Mouse (Mus musculus) stomach, postnatal 0 days (tissue): ENCODE data around the gene Gm21981. TPM values are rescaled to one million over a fixed set of nuclear protein-coding genes. Genes with fewer than 3 reads are reported as not detected.
A peak's percentile ranks its signal among the peaks of the same experiment; 100 is the strongest.

Experiments used
- ATAC-seq: fragments of 200-750 bp; cut with Nextera tagmentation; 2 replicates; pipeline ENCODE4 v1.8.0; 2017; ENCODE audit not compliant: low FRiP score, low TSS enrichment
- DNase-seq: peaks from one replicate; pipeline ENCODE4 v3.0.0-alpha.2; 2016; ENCODE audit warnings: low spot score
- H3K27ac ChIP-seq: fragments of 300-500 bp; sonication (generic); replicated peaks from 2 replicates; pipeline ENCODE4 v1.5.1; 2014; ENCODE audit warnings: mild to moderate bottlenecking, control low read depth
- H3K27me3 ChIP-seq: fragments of 300-500 bp; sonication (generic); 2 replicates; pipeline ENCODE4 v1.6.1; 2014; ENCODE audit warnings: low read length; ENCODE audit not compliant: control insufficient read depth, insufficient read depth
- H3K36me3 ChIP-seq: fragments of 300-500 bp; sonication (generic); 2 replicates; pipeline ENCODE4 v1.6.1; 2014; ENCODE audit warnings: low read length, mixed read lengths; ENCODE audit not compliant: control insufficient read depth, insufficient read depth
- H3K4me1 ChIP-seq: fragments of 300-500 bp; sonication (generic); replicated peaks from 2 replicates; pipeline ENCODE4 v1.6.1; 2014; ENCODE audit warnings: antibody characterized with exemption; ENCODE audit not compliant: control insufficient read depth, insufficient read depth
- H3K4me2 ChIP-seq: fragments of 300-500 bp; sonication (generic); replicated peaks from 2 replicates; pipeline ENCODE4 v1.6.1; 2014; ENCODE audit warnings: low read depth, mild to moderate bottlenecking, control low read depth, moderate library complexity
- H3K4me3 ChIP-seq: fragments of 300-500 bp; sonication (generic); 2 replicates; pipeline ENCODE4 v1.5.1; 2014; ENCODE audit warnings: low read depth, low read length, control low read depth
- H3K9ac ChIP-seq: fragments of 300-500 bp; sonication (generic); 2 replicates; pipeline ENCODE4 v1.6.1; 2014; ENCODE audit warnings: mild to moderate bottlenecking, low read length, control low read depth, mixed read lengths
- H3K9me3 ChIP-seq: fragments of 300-500 bp; sonication (generic); 2 replicates; pipeline ENCODE4 v1.6.1; 2016; ENCODE audit warnings: low read length; ENCODE audit not compliant: control insufficient read depth
- CTCF ChIP-seq: IDR thresholded peaks from 2 replicates; pipeline ENCODE4 v1.5.1; 2016; ENCODE audit warnings: antibody characterized with exemption, low read depth, mild to moderate bottlenecking, moderate library complexity
- EP300 ChIP-seq: optimal IDR thresholded peaks from 2 replicates; pipeline ENCODE3; 2016; ENCODE audit warnings: antibody characterized with exemption
- WGBS: fragments of 180-500 bp; shearing (Covaris S2); extraction: QIAGEN DNeasy Blood & Tissue Kit; methylation state at CpG from one replicate; pipeline ENCODE4 v1.1.7; 2014; 5-methylcytosine and 5-hydroxymethylcytosine counted together
- polyA plus RNA-seq: library from polyadenylated mRNA; unstranded; fragments of >200 nt; fragmentation: Nextera tagmentation; extraction: Ambion mirVana; gene quantifications from 2 replicates; pipeline ENCODE4 v1.2.1, GENCODE M21; 2015

Gm21981 gene
- polyA plus RNA-seq, 1 experiment from 2014 or later: not detected

GRCm38 (mm10) chr17:47707961-47708360, 13.7 kb upstream of the Gm21981 start:
- no peak overlapping the region for H3K9ac ChIP-seq
- H3K4me2 ChIP-seq: no peak overlapping the region
- no peak overlapping the region for H3K27ac ChIP-seq
- no peaks in the 10 kb centered on the region for H3K27me3 ChIP-seq
- WGBS: 80% methylated on average over 3 of the region's 3 CpGs
- ATAC-seq (no peak), DNase-seq (no peak)
- H3K4me1 ChIP-seq: no peaks in the 10 kb centered on the region
- no peak overlapping the region for H3K4me3 ChIP-seq
- no peaks in the 10 kb centered on the region for H3K36me3 ChIP-seq
- no peaks in the 10 kb centered on the region for H3K9me3 ChIP-seq
- TF ChIP-seq EP300: no peak
- no peak for TF ChIP-seq CTCF

GRCm38 (mm10) chr17:47706196-47706595, 11.9 kb upstream of the Gm21981 start:
- H3K9ac ChIP-seq: no peak overlapping the region
- H3K9me3 ChIP-seq: no peaks in the 10 kb centered on the region
- H3K27me3 ChIP-seq: no peaks in the 10 kb centered on the region
- TF ChIP-seq EP300: no peak
- no peak for TF ChIP-seq CTCF
- 47% methylated on average over 1 of the region's 1 CpGs for WGBS
- H3K4me3 ChIP-seq: no peak overlapping the region
- DNase-seq (no peak), ATAC-seq (no peak)
- H3K4me1 ChIP-seq: no peaks in the 10 kb centered on the region
- no peak overlapping the region for H3K4me2 ChIP-seq
- H3K36me3 ChIP-seq: peaks cover 7% of the 10 kb centered on the region; the same call in 1 of the 2 replicates
- no peak overlapping the region for H3K27ac ChIP-seq

- H3K27ac ChIP-seq: no peak overlapping the region
- TF ChIP-seq CTCF: peak; percentile 47
- TF ChIP-seq EP300: no peak
- ATAC-seq: no peak
- DNase-seq: no peak
- H3K4me1 ChIP-seq: no peaks in the 10 kb centered on the region
- no peak overlapping the region for H3K4me3 ChIP-seq
- no peak overlapping the region for H3K9ac ChIP-seq
- H3K36me3 ChIP-seq: peaks cover 7% of the 10 kb centered on the region; the same call in 1 of the 2 replicates
- no peak overlapping the region for H3K4me2 ChIP-seq
- WGBS: 78% methylated on average over 4 of the region's 4 CpGs
- H3K27me3 ChIP-seq: no peaks in the 10 kb centered on the region
- no peaks in the 10 kb centered on the region for H3K9me3 ChIP-seq
These were observed 10.4 kb upstream of the Gm21981 start for GRCm38 (mm10) chr17:47704692-47705091.

- H3K9ac ChIP-seq: no peak overlapping the region
- DNase-seq (no peak), ATAC-seq (no peak)
- WGBS: 53% methylated on average over 20 of the region's 20 CpGs
- no peak overlapping the region for H3K4me3 ChIP-seq
- no peaks in the 10 kb centered on the region for H3K27me3 ChIP-seq
- H3K27ac ChIP-seq: no peak overlapping the region
- H3K4me2 ChIP-seq: no peak overlapping the region
- H3K36me3 ChIP-seq: peaks cover 7% of the 10 kb centered on the region; the same call in 1 of the 2 replicates
- H3K9me3 ChIP-seq: no peaks in the 10 kb centered on the region
- no peaks in the 10 kb centered on the region for H3K4me1 ChIP-seq
- TF ChIP-seq EP300 (no peak), CTCF (no peak)
These were observed 9.3 kb upstream of the Gm21981 start for GRCm38 (mm10) chr17:47703556-47703955.

- H3K9ac ChIP-seq: no peak overlapping the region
- 47% methylated on average over 28 of the region's 28 CpGs for WGBS
- DNase-seq (no peak), ATAC-seq (no peak)
- no peak overlapping the region for H3K27ac ChIP-seq
- TF ChIP-seq EP300: no peak
- no peak for TF ChIP-seq CTCF
- H3K4me3 ChIP-seq: no peak overlapping the region
- peaks cover 7% of the 10 kb centered on the region; the same call in 1 of the 2 replicates for H3K36me3 ChIP-seq
- H3K4me1 ChIP-seq: no peaks in the 10 kb centered on the region
- no peaks in the 10 kb centered on the region for H3K27me3 ChIP-seq
- no peaks in the 10 kb centered on the region for H3K9me3 ChIP-seq
- no peak overlapping the region for H3K4me2 ChIP-seq
These were observed 8.5 kb upstream of the Gm21981 start for GRCm38 (mm10) chr17:47702548-47703345.

- H3K27me3 ChIP-seq: no peaks in the 10 kb centered on the region
- H3K4me2 ChIP-seq: no peak overlapping the region
- no peak overlapping the region for H3K9ac ChIP-seq
- H3K4me3 ChIP-seq: no peak overlapping the region
- 82% methylated on average over 9 of the region's 9 CpGs for WGBS
- H3K4me1 ChIP-seq: no peaks in the 10 kb centered on the region
- no peaks in the 10 kb centered on the region for H3K9me3 ChIP-seq
- ATAC-seq (no peak), DNase-seq (no peak)
- H3K27ac ChIP-seq: no peak overlapping the region
- peaks cover 7% of the 10 kb centered on the region; the same call in 1 of the 2 replicates for H3K36me3 ChIP-seq
- no peak for TF ChIP-seq EP300
- TF ChIP-seq CTCF: no peak
These were observed 7.5 kb upstream of the Gm21981 start for GRCm38 (mm10) chr17:47701793-47702192.
